Mouse (Mus musculus) embryonic facial prominence, embryonic 11.5 days (tissue): ENCODE data around the gene Ttll5. TPM values are rescaled to one million over a fixed set of nuclear protein-coding genes. Genes with fewer than 3 reads are reported as not detected.
A peak's percentile ranks its signal among the peaks of the same experiment; 100 is the strongest.

ENCODE experiments used
- ATAC-seq: fragments of 200-750 bp; cut with Nextera tagmentation; replicated peaks from 2 replicates; pipeline ENCODE4 v1.8.0; 2017; ENCODE audit warnings: low read depth; ENCODE audit not compliant: insufficient number of reproducible peaks, low FRiP score, low TSS enrichment
- DNase-seq: peaks from one replicate; pipeline ENCODE4 v3.0.0-alpha.2; 2015; ENCODE audit warnings: low spot score
- H3K27ac ChIP-seq: fragments of 300-500 bp; sonication (generic); replicated peaks from 2 replicates; pipeline ENCODE4 v1.5.1; 2014; ENCODE audit warnings: mild to moderate bottlenecking, low read depth, low read length, control low read depth
- H3K27me3 ChIP-seq: fragments of 300-500 bp; sonication (generic); 2 replicates; pipeline ENCODE4 v1.6.1; 2014; ENCODE audit warnings: mild to moderate bottlenecking, low read length, moderate library complexity, mixed read lengths; ENCODE audit not compliant: control insufficient read depth, insufficient read depth
- H3K36me3 ChIP-seq: fragments of 300-500 bp; sonication (generic); replicated peaks from 2 replicates; pipeline ENCODE4 v1.6.1; 2014; ENCODE audit warnings: low read depth, mild to moderate bottlenecking, low read length, moderate library complexity, mixed read lengths; ENCODE audit not compliant: control insufficient read depth, insufficient read depth
- H3K4me1 ChIP-seq: fragments of 300-500 bp; sonication (generic); 2 replicates; pipeline ENCODE4 v1.6.1; 2014; ENCODE audit warnings: low read length, mixed read lengths; ENCODE audit not compliant: control insufficient read depth, insufficient read depth
- H3K4me2 ChIP-seq: fragments of 300-500 bp; sonication (generic); 2 replicates; pipeline ENCODE4 v1.6.1; 2014; ENCODE audit warnings: low read depth, mild to moderate bottlenecking, control low read depth, low read length, moderate library complexity
- H3K4me3 ChIP-seq: fragments of 300-500 bp; sonication (generic); 2 replicates; pipeline ENCODE4 v1.5.1; 2014; ENCODE audit warnings: low read depth, low read length, control low read depth
- H3K9ac ChIP-seq: fragments of 300-500 bp; sonication (generic); replicated peaks from 2 replicates; pipeline ENCODE4 v1.6.1; 2014; ENCODE audit warnings: mild to moderate bottlenecking, control low read depth, low read length
- H3K9me3 ChIP-seq: fragments of 300-500 bp; sonication (generic); replicated peaks from 2 replicates; pipeline ENCODE4 v1.6.1; 2016; ENCODE audit warnings: mild to moderate bottlenecking, low read length, inconsistent platforms, mixed read lengths; ENCODE audit not compliant: control insufficient read depth
- WGBS: fragments of 180-500 bp; shearing (Covaris S2); extraction: QIAGEN DNeasy Blood & Tissue Kit; methylation state at CpG from one replicate; pipeline ENCODE4 v1.1.7; 2014; 5-methylcytosine and 5-hydroxymethylcytosine counted together
- polyA plus RNA-seq: library from polyadenylated mRNA; unstranded; fragments of >200 nt; fragmentation: Nextera tagmentation; extraction: Ambion mirVana; gene quantifications from 2 replicates; pipeline ENCODE4 v1.2.1, GENCODE M21; 2014

Gene Ttll5
- polyA plus RNA-seq, 1 experiment from 2014 or later = 16.4 TPM

DNA sequence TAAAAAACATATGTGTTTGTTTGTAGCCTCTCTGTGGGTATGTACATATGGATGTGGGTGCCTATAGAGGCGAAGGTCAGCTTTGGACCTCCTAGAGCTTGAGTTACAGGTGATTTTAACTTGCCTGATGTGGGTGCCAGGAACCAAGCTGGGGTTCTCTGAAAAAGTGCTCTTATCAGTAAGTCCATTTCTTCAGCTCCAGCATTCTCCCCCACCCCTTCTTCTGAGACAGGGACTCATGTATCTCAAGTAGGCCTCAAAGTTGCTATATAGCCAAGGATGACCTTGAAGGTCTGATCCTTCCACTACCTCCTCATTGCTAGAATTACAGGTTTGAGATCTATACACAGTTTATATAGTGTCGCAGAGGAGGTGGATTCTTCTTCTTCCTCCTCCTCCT lies 81.2 kb downstream of the Ttll5 start:
- H3K27ac ChIP-seq = no peak overlapping the region
- no peaks in the 10 kb centered on the region for H3K27me3 ChIP-seq
- WGBS = 94% methylated on average over 2 of the region's 2 CpGs
- H3K4me2 ChIP-seq = no peak overlapping the region
- ATAC-seq = no peak
- no peak overlapping the region for H3K9ac ChIP-seq
- H3K4me3 ChIP-seq = no peak overlapping the region
- no peaks in the 10 kb centered on the region for H3K4me1 ChIP-seq
- DNase-seq = no peak
- no peaks in the 10 kb centered on the region for H3K36me3 ChIP-seq
- H3K9me3 ChIP-seq = no peaks in the 10 kb centered on the region

DNA sequence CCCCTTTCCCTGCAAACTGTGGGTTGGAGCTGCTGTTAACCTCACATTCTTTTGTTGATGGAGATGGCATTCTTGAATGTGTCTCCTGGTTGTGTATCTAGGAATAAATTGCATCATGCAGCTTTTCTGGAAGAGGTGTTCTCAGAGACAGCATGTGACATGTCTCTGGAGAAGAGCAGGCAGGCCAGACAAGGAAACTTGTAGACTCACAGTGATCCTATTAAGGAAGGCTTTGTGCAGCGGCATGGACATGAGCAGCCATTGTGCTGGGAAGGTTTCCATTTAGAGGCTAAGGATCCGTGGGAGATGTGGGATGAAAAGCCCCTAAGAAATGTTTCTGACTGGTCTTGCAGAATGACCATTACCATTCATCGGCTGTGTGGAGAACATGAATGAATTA lies 83.4 kb downstream of the Ttll5 start:
- Histone ChIP-seq H3K27me3 (no peaks in the 10 kb centered on the region), H3K36me3 (no peaks in the 10 kb centered on the region), H3K4me1 (no peaks in the 10 kb centered on the region), H3K9ac (no peak overlapping the region), H3K27ac (no peak overlapping the region), H3K9me3 (no peaks in the 10 kb centered on the region), H3K4me3 (no peak overlapping the region), H3K4me2 (no peak overlapping the region)
- 72% methylated on average over 3 of the region's 3 CpGs for WGBS
- no peak for DNase-seq
- ATAC-seq = no peak

DNA sequence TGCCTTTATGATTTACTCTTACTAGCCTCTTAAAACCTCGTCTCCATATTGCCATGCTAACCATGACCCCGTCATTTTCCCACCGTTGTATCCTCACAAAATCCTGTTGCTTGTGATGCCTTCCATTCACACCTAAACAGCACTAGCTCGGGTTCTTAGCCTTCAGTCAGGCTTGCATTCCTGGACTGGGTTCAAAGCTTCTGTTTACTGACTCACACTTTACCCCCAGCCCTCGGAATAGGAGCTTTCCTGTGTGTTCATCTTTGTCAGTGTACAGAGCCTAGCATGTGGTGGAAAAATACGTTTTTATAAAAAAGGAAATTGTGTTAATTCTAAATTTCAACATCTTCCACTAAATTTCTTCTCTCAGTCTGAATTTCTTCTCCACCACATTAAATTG lies 86.4 kb downstream of the Ttll5 start:
- Histone ChIP-seq H3K9me3 (no peaks in the 10 kb centered on the region), H3K27ac (no peak overlapping the region), H3K4me3 (no peak overlapping the region), H3K27me3 (no peaks in the 10 kb centered on the region), H3K4me2 (no peak overlapping the region), H3K36me3 (no peaks in the 10 kb centered on the region), H3K4me1 (no peaks in the 10 kb centered on the region), H3K9ac (no peak overlapping the region)
- ATAC-seq = no peak
- WGBS = 88% methylated on average over 6 of the region's 6 CpGs
- no peak for DNase-seq

DNA sequence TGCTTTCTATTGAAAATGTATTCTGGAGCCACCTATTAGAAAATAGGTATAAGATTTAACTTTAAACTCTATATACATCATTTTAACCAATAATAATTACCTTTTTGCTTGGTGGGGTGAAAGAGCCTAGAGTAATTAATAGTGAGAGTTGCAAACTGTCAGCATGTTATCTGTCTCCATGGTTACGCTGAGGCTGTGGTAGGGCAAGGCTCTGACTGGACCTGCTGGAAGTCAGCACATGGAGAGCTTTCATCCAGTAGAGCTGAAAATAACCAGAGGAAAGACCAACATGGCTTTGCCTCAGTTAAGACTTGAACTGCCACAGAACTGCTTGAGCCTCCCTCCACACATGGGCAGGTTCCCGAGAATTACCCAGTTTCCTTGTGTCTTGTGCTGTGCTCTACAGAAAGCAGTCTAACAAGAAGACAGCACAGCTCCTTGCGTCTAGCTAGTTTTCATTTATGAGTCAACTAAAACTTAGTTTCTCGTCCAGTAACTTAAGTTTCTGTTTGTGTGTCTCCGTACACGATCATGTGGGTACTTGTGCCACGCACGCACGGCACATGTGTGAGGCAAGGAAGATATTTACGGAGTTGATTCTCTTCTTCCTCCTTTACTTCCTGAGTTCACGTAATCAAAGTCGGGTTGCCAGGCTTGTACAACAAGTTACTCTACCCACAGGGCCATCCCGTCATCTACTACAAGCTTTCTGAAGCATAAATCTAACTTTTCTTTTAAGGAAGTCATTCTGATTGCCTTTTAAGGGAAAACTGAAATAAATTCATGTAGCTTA lies 88.4 kb downstream of the Ttll5 start:
- no peak overlapping the region for H3K27ac ChIP-seq
- no peak overlapping the region for H3K9ac ChIP-seq
- no peaks in the 10 kb centered on the region for H3K36me3 ChIP-seq
- no peak for ATAC-seq
- no peak overlapping the region for H3K4me2 ChIP-seq
- no peak overlapping the region for H3K4me3 ChIP-seq
- WGBS = 93% methylated on average over 13 of the region's 13 CpGs
- peak; percentile 23 for DNase-seq
- no peaks in the 10 kb centered on the region for H3K27me3 ChIP-seq
- H3K4me1 ChIP-seq = no peaks in the 10 kb centered on the region
- H3K9me3 ChIP-seq = no peaks in the 10 kb centered on the region

DNA sequence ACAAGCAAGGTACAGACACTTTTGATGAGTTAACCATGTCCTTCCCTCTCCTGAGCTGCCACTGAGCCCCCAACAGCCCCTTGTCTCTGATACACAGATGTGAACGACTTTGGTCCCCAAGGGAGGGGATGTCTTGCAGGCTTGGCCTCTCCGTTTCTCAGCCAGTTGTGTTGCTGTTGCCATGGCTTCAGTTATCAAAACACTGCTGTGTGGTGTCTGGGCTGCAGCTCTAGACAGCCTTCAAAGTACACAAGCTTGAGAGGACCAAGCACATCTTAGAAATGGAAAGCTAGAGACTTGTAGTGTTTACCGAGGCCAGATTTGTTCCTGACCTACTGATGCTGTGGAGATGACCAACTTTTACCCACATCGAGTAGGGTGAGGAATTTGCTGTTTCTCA lies 102.4 kb downstream of the Ttll5 start:
- no peaks in the 10 kb centered on the region for H3K4me1 ChIP-seq
- WGBS = 59% methylated on average over 4 of the region's 4 CpGs
- DNase-seq (no peak), ATAC-seq (no peak)
- H3K27me3 ChIP-seq = no peaks in the 10 kb centered on the region
- no peaks in the 10 kb centered on the region for H3K36me3 ChIP-seq
- H3K9ac ChIP-seq = no peak overlapping the region
- H3K4me3 ChIP-seq = no peak overlapping the region
- H3K27ac ChIP-seq = no peak overlapping the region
- no peaks in the 10 kb centered on the region for H3K9me3 ChIP-seq
- no peak overlapping the region for H3K4me2 ChIP-seq

DNA sequence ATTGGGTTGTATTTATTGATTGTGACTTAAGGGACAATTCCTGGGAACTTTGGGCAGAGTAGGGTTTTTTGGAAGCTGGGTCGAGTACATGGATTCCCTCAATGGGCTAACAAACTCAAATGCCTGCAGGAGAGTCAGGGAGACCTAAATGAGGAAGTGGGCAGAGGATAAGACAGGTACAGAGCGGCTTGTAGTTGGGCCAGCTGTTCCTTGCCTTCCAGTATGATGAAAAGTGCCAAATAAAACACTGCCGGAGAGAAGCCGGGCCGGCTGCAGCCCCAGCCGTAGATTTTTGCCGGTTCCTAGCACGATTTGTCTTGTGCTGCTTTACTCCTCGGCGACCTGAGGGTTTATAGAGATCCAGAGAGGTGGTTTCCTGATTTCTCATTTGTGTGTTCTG lies 104.1 kb downstream of the Ttll5 start:
- WGBS = 93% methylated on average over 10 of the region's 10 CpGs
- Histone ChIP-seq H3K27me3 (no peaks in the 10 kb centered on the region), H3K9me3 (no peaks in the 10 kb centered on the region), H3K4me1 (no peaks in the 10 kb centered on the region), H3K27ac (no peak overlapping the region), H3K4me3 (no peak overlapping the region), H3K9ac (no peak overlapping the region), H3K36me3 (peaks cover 4% of the 10 kb centered on the region), H3K4me2 (no peak overlapping the region)
- ATAC-seq (no peak), DNase-seq (no peak)

DNA sequence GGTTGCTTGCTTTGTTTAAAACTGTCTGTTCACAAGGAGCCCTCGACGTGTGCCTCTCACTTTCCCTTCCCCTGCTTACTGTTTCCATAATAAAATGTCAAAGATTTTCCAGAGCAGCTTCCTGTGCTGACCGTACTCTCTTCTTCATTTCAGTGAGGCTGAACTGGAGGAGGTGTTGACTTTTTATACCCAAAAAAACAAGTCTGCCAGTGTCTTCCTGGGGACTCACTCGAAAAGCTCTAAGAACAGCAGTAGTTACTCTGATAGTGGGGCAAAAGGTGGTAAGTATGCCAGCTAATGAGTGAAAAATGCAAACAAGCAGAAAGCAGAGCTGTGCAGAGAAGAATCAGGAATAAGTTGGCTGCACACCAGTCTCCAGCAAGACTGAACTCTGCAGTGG lies 105.3 kb downstream of the Ttll5 start:
- H3K4me3 ChIP-seq = no peak overlapping the region
- H3K4me1 ChIP-seq = no peaks in the 10 kb centered on the region
- H3K9me3 ChIP-seq = no peaks in the 10 kb centered on the region
- no peak overlapping the region for H3K27ac ChIP-seq
- H3K9ac ChIP-seq = no peak overlapping the region
- ATAC-seq = no peak
- DNase-seq = no peak
- no peak overlapping the region for H3K4me2 ChIP-seq
- H3K27me3 ChIP-seq = no peaks in the 10 kb centered on the region
- H3K36me3 ChIP-seq = peaks cover 4% of the 10 kb centered on the region
- WGBS = 66% methylated on average over 4 of the region's 4 CpGs

DNA sequence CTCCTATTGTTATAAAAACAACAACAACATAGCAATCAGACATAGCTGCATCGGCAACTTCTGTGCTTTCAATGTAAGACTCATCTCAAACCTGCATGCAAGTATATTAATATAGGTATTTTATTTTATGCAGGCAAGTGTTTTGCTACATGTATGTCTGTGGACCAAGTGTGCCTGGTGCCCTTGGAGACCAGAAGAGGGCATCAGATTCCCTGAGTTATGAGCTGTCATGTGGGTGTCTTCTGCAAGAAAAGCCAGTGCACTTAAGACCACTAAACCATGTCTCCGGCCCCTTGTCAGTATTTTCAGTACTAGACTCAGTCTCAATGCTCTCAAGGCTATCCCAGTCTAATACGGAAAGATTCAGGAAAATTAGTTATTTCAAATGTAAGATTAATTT lies 106.3 kb downstream of the Ttll5 start:
- no peaks in the 10 kb centered on the region for H3K4me1 ChIP-seq
- H3K4me2 ChIP-seq = no peak overlapping the region
- ATAC-seq (no peak), DNase-seq (no peak)
- H3K27me3 ChIP-seq = no peaks in the 10 kb centered on the region
- 85% methylated on average over 3 of the region's 3 CpGs for WGBS
- no peak overlapping the region for H3K9ac ChIP-seq
- peaks cover 4% of the 10 kb centered on the region for H3K36me3 ChIP-seq
- H3K4me3 ChIP-seq = no peak overlapping the region
- H3K27ac ChIP-seq = no peak overlapping the region
- H3K9me3 ChIP-seq = no peaks in the 10 kb centered on the region
